Mouse (Mus musculus): ENCODE measurements around the gene Rarg.
A peak's percentile ranks its signal among the peaks of the same experiment; 100 is the strongest.

- TF ChIP-seq CTCF (IDR thresholded peaks at IDR 0.05; ENCODE audit: low read depth) (peak; percentile 30), EP300 (optimal IDR thresholded peaks at IDR 0.05) (no peak)
These were observed 53.4 kb downstream of the Rarg start for GRCm38 (mm10) chr15:102203835-102204381.
